Mouse (Mus musculus): ENCODE data around the gene Rpl29. TPM values are rescaled to one million over a fixed set of nuclear protein-coding genes. Genes with fewer than 3 reads are reported as not detected.

Gene Rpl29
- total RNA-seq, 2 experiments from 2014 or later: 295 to 325 TPM

- no peak for DNase-seq (ENCODE audit: low spot score in 2 of 2)
These were observed 25.0 kb downstream of the Rpl29 start for GRCm38 (mm10) chr9:106454071-106454761.

- DNase-seq (ENCODE audit: low spot score in 2 of 2): no peak
These were observed 25.8 kb downstream of the Rpl29 start for GRCm38 (mm10) chr9:106454888-106455681.

GRCm38 (mm10) chr9:106456325-106457162 is 27.3 kb downstream of the Rpl29 start:
- no peak for DNase-seq (ENCODE audit: low spot score in 2 of 2)

GRCm38 (mm10) chr9:106457163-106457559 is 27.9 kb downstream of the Rpl29 start:
- DNase-seq (ENCODE audit: low spot score in 2 of 2): no peak

- DNase-seq (ENCODE audit: low spot score in 2 of 2): no peak
These were observed 28.7 kb downstream of the Rpl29 start for GRCm38 (mm10) chr9:106457920-106458319.

- no peak for DNase-seq (ENCODE audit: low spot score in 2 of 2)
These were observed 30.7 kb downstream of the Rpl29 start for GRCm38 (mm10) chr9:106459946-106460345.

GRCm38 (mm10) chr9:106460401-106461025 is 31.3 kb downstream of the Rpl29 start:
- DNase-seq (ENCODE audit: low spot score in 2 of 2): no peak

- no peak for DNase-seq (ENCODE audit: low spot score in 2 of 2)
These were observed 31.8 kb downstream of the Rpl29 start for GRCm38 (mm10) chr9:106461026-106461415.

- DNase-seq (ENCODE audit: low spot score in 2 of 2): no peak
These were observed 32.6 kb downstream of the Rpl29 start for GRCm38 (mm10) chr9:106461641-106462429.

GRCm38 (mm10) chr9:106462430-106462800 is 33.2 kb downstream of the Rpl29 start:
- DNase-seq (ENCODE audit: low spot score in 2 of 2): no peak

GRCm38 (mm10) chr9:106463122-106464063 is 34.1 kb downstream of the Rpl29 start:
- DNase-seq (ENCODE audit: low spot score in 2 of 2): no peak

GRCm38 (mm10) chr9:106464751-106465541 is 35.7 kb downstream of the Rpl29 start:
- DNase-seq (ENCODE audit: low spot score in 2 of 2): peak; percentile 73 to 81

GRCm38 (mm10) chr9:106465571-106466200 is 36.4 kb downstream of the Rpl29 start, which contains the start of gene Gpr62:
Gpr62 (minus strand) TSS chr9:106465938.
- DNase-seq (ENCODE audit: low spot score in 2 of 2): no peak

GRCm38 (mm10) chr9:106466721-106467120 is 37.5 kb downstream of the Rpl29 start:
- DNase-seq (ENCODE audit: low spot score in 2 of 2): no peak

GRCm38 (mm10) chr9:106467746-106468145 is 38.5 kb downstream of the Rpl29 start:
- no peak for DNase-seq (ENCODE audit: low spot score in 2 of 2)

GRCm38 (mm10) chr9:106469317-106469716 is 40.1 kb downstream of the Rpl29 start:
- no peak for DNase-seq (ENCODE audit: low spot score in 2 of 2)

GRCm38 (mm10) chr9:106469776-106470175 is 40.5 kb downstream of the Rpl29 start:
- DNase-seq (ENCODE audit: low spot score in 2 of 2): no peak

Data from layer of hippocampus, postnatal 14 days (tissue).